Mouse (Mus musculus) heart, postnatal 0 days (tissue): ENCODE measurements at regions not wholly inside any gene's neighbourhood (a gene's known extent, or its start where the extent isn't known, plus 50 kb on each side); places are given as distances from the start of the nearest gene placed in this dataset.

ENCODE experiments used
- CTCF ChIP-seq: IDR thresholded peaks from 2 replicates; pipeline ENCODE4 v1.5.1; 2016; ENCODE audit warnings: antibody characterized with exemption, control low read depth, low read depth
- EP300 ChIP-seq: IDR thresholded peaks from 2 replicates; pipeline ENCODE4 v1.6.1; 2016; ENCODE audit warnings: antibody characterized with exemption, low read depth

GRCm38 (mm10) chr4:18639035-18639434 is 966.2 kb upstream of the Gm12353 start:
- TF ChIP-seq CTCF, result no peak
- TF ChIP-seq EP300, result no peak
